Mouse (Mus musculus) neural tube, embryonic 10.5 days (tissue): ENCODE measurements around the gene Cuedc2.

Experiments
- DNase-seq: peaks from one replicate; pipeline ENCODE4 v3.0.0-alpha.2; 2017; ENCODE audit warnings: low spot score; ENCODE audit errors: extremely low spot score

Cuedc2 gene

GRCm38 (mm10) chr19:46306751-46307289 lies 31.7 kb downstream of the Cuedc2 start:
- no peak for DNase-seq

GRCm38 (mm10) chr19:46306268-46306610 lies 32.3 kb downstream of the Cuedc2 start:
- no peak for DNase-seq

GRCm38 (mm10) chr19:46305432-46306267 lies 32.9 kb downstream of the Cuedc2 start:
- DNase-seq = peak; percentile 90

- no peak for DNase-seq
Observed at GRCm38 (mm10) chr19:46304908-46305333, 33.6 kb downstream of the Cuedc2 start.

- DNase-seq = peak; percentile 93
Observed at GRCm38 (mm10) chr19:46304216-46304841, 34.2 kb downstream of the Cuedc2 start, which contains the start of gene Nfkb2. TSS of gene Nfkb2 (plus strand) at chr19:46304320.

GRCm38 (mm10) chr19:46303251-46304215 lies 35.0 kb downstream of the Cuedc2 start:
- no peak for DNase-seq

GRCm38 (mm10) chr19:46302551-46302950 lies 36.0 kb downstream of the Cuedc2 start:
- no peak for DNase-seq

- DNase-seq = no peak
Observed at GRCm38 (mm10) chr19:46300294-46301045, 38.0 kb downstream of the Cuedc2 start.

- DNase-seq = no peak
Observed at GRCm38 (mm10) chr19:46296938-46297337, 41.6 kb downstream of the Cuedc2 start.

GRCm38 (mm10) chr19:46290535-46291105 lies 47.9 kb downstream of the Cuedc2 start:
- no peak for DNase-seq

- DNase-seq = no peak
Observed at GRCm38 (mm10) chr19:46287566-46287965, 50.9 kb downstream of the Cuedc2 start.

GRCm38 (mm10) chr19:46286926-46287325 lies 51.6 kb downstream of the Cuedc2 start:
- no peak for DNase-seq

- DNase-seq = no peak
Observed at GRCm38 (mm10) chr19:46286047-46286446, 52.5 kb downstream of the Cuedc2 start.

- DNase-seq = no peak
Observed at GRCm38 (mm10) chr19:46285631-46286030, 52.9 kb downstream of the Cuedc2 start.

- no peak for DNase-seq
Observed at GRCm38 (mm10) chr19:46284686-46285085, 53.8 kb downstream of the Cuedc2 start.

GRCm38 (mm10) chr19:46282081-46282849 lies 56.2 kb downstream of the Cuedc2 start:
- no peak for DNase-seq
